Mouse (Mus musculus) ZHBTc4 (cell line): ENCODE results near the gene Pias3.
"Not testable (repeated sequence)": the region's sequence is repeated elsewhere in the genome, so short reads cannot be mapped to it uniquely, and the experiment has no call there.

Experiments
- DNase-seq: peaks from one replicate; pipeline ENCODE4 v3.0.0-alpha.2; 2011; ENCODE audit warnings: low read depth, low spot score

Pias3 gene

GRCm38 (mm10) chr3:96728634-96729402 lies 32.6 kb downstream of the Pias3 start:
- no peak for DNase-seq

- DNase-seq, result no peak
Observed at GRCm38 (mm10) chr3:96729403-96729784, 33.2 kb downstream of the Pias3 start.

- DNase-seq, result no peak
Observed at GRCm38 (mm10) chr3:96730785-96731184, 34.6 kb downstream of the Pias3 start.

- no peak for DNase-seq
Observed at GRCm38 (mm10) chr3:96733984-96734383, 37.8 kb downstream of the Pias3 start.

GRCm38 (mm10) chr3:96735200-96735599 lies 39.0 kb downstream of the Pias3 start:
- no peak for DNase-seq

GRCm38 (mm10) chr3:96737013-96737740 lies 41.0 kb downstream of the Pias3 start:
- no peak for DNase-seq

- peak; percentile 47 for DNase-seq
Observed at GRCm38 (mm10) chr3:96737995-96738394, 41.8 kb downstream of the Pias3 start.

GRCm38 (mm10) chr3:96740279-96740678 lies 44.1 kb downstream of the Pias3 start:
- not testable (repeated sequence) for DNase-seq

- DNase-seq, result no peak
Observed at GRCm38 (mm10) chr3:96744348-96744747, 48.2 kb downstream of the Pias3 start.

- DNase-seq, result no peak
Observed at GRCm38 (mm10) chr3:96746829-96747228, 50.6 kb downstream of the Pias3 start.
